Mouse (Mus musculus): Measurements from ENCODE around the gene Nudt2. TPM values are rescaled to one million over a fixed set of nuclear protein-coding genes. Genes with fewer than 3 reads are reported as not detected.

Gene Nudt2
- total RNA-seq, 2 experiments from 2014 or later = 15.1 to 72.3 TPM

- ATAC-seq (replicated peaks; ENCODE audit: poor library complexity, severe bottlenecking) = no peak
Measured at GRCm38 (mm10) chr4:41517233-41517632, 52.3 kb downstream of the Nudt2 start, which contains the start of gene 1110017D15Rik. TSS of gene 1110017D15Rik (minus strand) at chr4:41517333.

- ATAC-seq (replicated peaks; ENCODE audit: poor library complexity, severe bottlenecking) = no peak
Measured at GRCm38 (mm10) chr4:41518349-41518748, 53.4 kb downstream of the Nudt2 start.

GRCm38 (mm10) chr4:41519195-41519594 is 54.2 kb downstream of the Nudt2 start:
- ATAC-seq (replicated peaks; ENCODE audit: poor library complexity, severe bottlenecking) = no peak

GRCm38 (mm10) chr4:41520641-41521040 is 55.7 kb downstream of the Nudt2 start:
- no peak for ATAC-seq (replicated peaks; ENCODE audit: poor library complexity, severe bottlenecking)

GRCm38 (mm10) chr4:41522136-41522535 is 57.2 kb downstream of the Nudt2 start:
- no peak for ATAC-seq (replicated peaks; ENCODE audit: poor library complexity, severe bottlenecking)

GRCm38 (mm10) chr4:41522788-41523187 is 57.8 kb downstream of the Nudt2 start:
- peak; percentile 56 for ATAC-seq (replicated peaks; ENCODE audit: poor library complexity, severe bottlenecking)

- ATAC-seq (replicated peaks; ENCODE audit: poor library complexity, severe bottlenecking) = no peak
Measured at GRCm38 (mm10) chr4:41523839-41524238, 58.9 kb downstream of the Nudt2 start.

GRCm38 (mm10) chr4:41524829-41525228 is 59.9 kb downstream of the Nudt2 start:
- ATAC-seq (replicated peaks; ENCODE audit: poor library complexity, severe bottlenecking) = no peak

- no peak for ATAC-seq (replicated peaks; ENCODE audit: poor library complexity, severe bottlenecking)
Measured at GRCm38 (mm10) chr4:41526553-41526952, 61.6 kb downstream of the Nudt2 start.

- ATAC-seq (replicated peaks; ENCODE audit: poor library complexity, severe bottlenecking) = no peak
Measured at GRCm38 (mm10) chr4:41527076-41527475, 62.1 kb downstream of the Nudt2 start.

- ATAC-seq (replicated peaks; ENCODE audit: poor library complexity, severe bottlenecking) = no peak
Measured at GRCm38 (mm10) chr4:41527996-41528395, 63.0 kb downstream of the Nudt2 start.

Other genes starting within 250 kb of the Nudt2 start
- gene Ubap2, start 190.0 kb upstream of the Nudt2 start, total RNA-seq (2014; fragmentation: Nextera tagmentation) = 51.8 and 75.7 TPM in 2 replicates
- 19.8 and 28.6 TPM in 2 replicates for gene Ubap2, start 190.0 kb upstream of the Nudt2 start, total RNA-seq (2017)
- gene Dcaf12, start 150.3 kb upstream of the Nudt2 start, total RNA-seq (2014; fragmentation: Nextera tagmentation) = 41.1 and 47.0 TPM in 2 replicates
- 29.1 and 30.0 TPM in 2 replicates for gene Dcaf12, start 150.3 kb upstream of the Nudt2 start, total RNA-seq (2017)
- gene Ubap1, start 116.2 kb upstream of the Nudt2 start, total RNA-seq (2014; fragmentation: Nextera tagmentation) = 16.7 and 35.6 TPM in 2 replicates
- 20.5 and 28.2 TPM in 2 replicates for gene Ubap1, start 116.2 kb upstream of the Nudt2 start, total RNA-seq (2017)
- gene Kif24, start 264 bp upstream of the Nudt2 start, total RNA-seq (2014; fragmentation: Nextera tagmentation) = 23.2 and 35.0 TPM in 2 replicates
- 12.8 and 15.4 TPM in 2 replicates for gene Kif24, start 264 bp upstream of the Nudt2 start, total RNA-seq (2017)
- gene AI464131, start 37.9 kb downstream of the Nudt2 start, total RNA-seq (2014; fragmentation: Nextera tagmentation) = not detected in 2 replicates
- not detected in 2 replicates for gene AI464131, start 37.9 kb downstream of the Nudt2 start, total RNA-seq (2017)
- gene 1110017D15Rik, start 52.2 kb downstream of the Nudt2 start, total RNA-seq (2014; fragmentation: Nextera tagmentation) = 1.9 TPM in 1 of 2 replicates, not detected in the other
- gene 1110017D15Rik, start 52.2 kb downstream of the Nudt2 start, total RNA-seq (2017) = not detected in 2 replicates
- 2.6 and 3.2 TPM in 2 replicates for gene Fam219a, start 104.4 kb downstream of the Nudt2 start, total RNA-seq (2014; fragmentation: Nextera tagmentation)
- gene Fam219a, start 104.4 kb downstream of the Nudt2 start, total RNA-seq (2017) = 0.26 and 1.9 TPM in 2 replicates
- gene Dnaic1, start 104.6 kb downstream of the Nudt2 start, total RNA-seq (2014; fragmentation: Nextera tagmentation) = not detected in 2 replicates
- not detected in 2 replicates for gene Dnaic1, start 104.6 kb downstream of the Nudt2 start, total RNA-seq (2017)
- gene Enho, start 175.2 kb downstream of the Nudt2 start, total RNA-seq (2014; fragmentation: Nextera tagmentation) = not detected in 2 replicates
- not detected in 2 replicates for gene Enho, start 175.2 kb downstream of the Nudt2 start, total RNA-seq (2017)
- not detected in 2 replicates for gene Cntfr, start 231.9 kb downstream of the Nudt2 start, total RNA-seq (2014; fragmentation: Nextera tagmentation)
- not detected in 2 replicates for gene Cntfr, start 231.9 kb downstream of the Nudt2 start, total RNA-seq (2017)
- gene Il11ra1, start 234.8 kb downstream of the Nudt2 start, total RNA-seq (2014; fragmentation: Nextera tagmentation) = 66.9 and 71.4 TPM in 2 replicates
- 102 and 103 TPM in 2 replicates for gene Il11ra1, start 234.8 kb downstream of the Nudt2 start, total RNA-seq (2017)
- gene Rpp25l, start 248.4 kb downstream of the Nudt2 start, total RNA-seq (2014; fragmentation: Nextera tagmentation) = 23.0 and 45.3 TPM in 2 replicates
- gene Rpp25l, start 248.4 kb downstream of the Nudt2 start, total RNA-seq (2017) = 15.0 and 20.1 TPM in 2 replicates

Measured in granulocyte monocyte progenitor cell, adult 5-6 weeks (primary cell).